In genomic region chr7:49678826-49679377, GRCm38 (mm10) we compare ENCODE assay signal across 19 mouse cellular contexts. TPM values are rescaled to one million over a fixed set of nuclear protein-coding genes. Genes with fewer than 3 reads are reported as not detected.
"Had no signal": no experiment of that assay in that cellular context is flagged by ENCODE, and none has a peak within 500 bp of the region (broad histone marks: within the 10 kb centered on the region; RNA-seq: fewer than 3 reads in every experiment).

No protein-coding gene starts in this region.

- H3K36me3 ChIP-seq: liver, embryonic 15.5 days had no signal

- DNase-seq: kidney, adult 9 months; kidney, postnatal 36 days; layer of hippocampus, adult 9-11 months; layer of hippocampus, postnatal 36 days; lung, adult 2 months; lung, postnatal 36 days; thymus, postnatal 14 days had no signal

- H3K4me1 ChIP-seq: liver, embryonic 15.5 days had no signal

- H3K27ac ChIP-seq: kidney, postnatal 0 days; liver, embryonic 15.5 days; stomach, postnatal 0 days had no signal

- H3K9me3 ChIP-seq: liver, embryonic 15.5 days had no signal

- H3K4me2 ChIP-seq: liver, embryonic 11.5 days; liver, embryonic 15.5 days had no signal

- ATAC-seq: inflammation-experienced regulatory T-cells, adult 6 months; intestine, postnatal 0 days; lung, postnatal 0 days had no signal

- H3K9ac ChIP-seq: liver, embryonic 15.5 days had no signal

- H3K4me3 ChIP-seq: liver, embryonic 15.5 days had no signal

RNA-seq across cellular contexts. Expression of gene Dbx1, which starts 42.3 kb away (rescaled TPM):
- total RNA-seq: layer of hippocampus, adult 18-20 months; layer of hippocampus, postnatal 36 days; left cerebral cortex, postnatal 36 days; megakaryocyte progenitor cell, adult 5-6 weeks; neutrophil, adult 5-6 weeks had no signal
- polyA plus RNA-seq: inflammation-experienced regulatory T-cells, adult 6 months; intestine, postnatal 0 days; kidney, postnatal 0 days; liver, embryonic 11.5 days; lung, adult 2 months; lung, postnatal 0 days; stomach, postnatal 0 days; urinary bladder, adult 2 months had no signal
